Mouse (Mus musculus) mouse trophoblast stem cell (cell line): ENCODE results near the gene Leap2.
"Not testable (repeated sequence)": the region's sequence is repeated elsewhere in the genome, so short reads cannot be mapped to it uniquely, and the experiment has no call there.

Experiments
- in situ Hi-C, 2 experiments: fragments of 300-500 bp; cut with MseI, MboI; formaldehyde crosslinking; loops; 2 replicates in 1 of 2; 3 replicates in 1 of 2; pipeline ENCODE4 v1.15.1; 2025

The Leap2 gene

DNA sequence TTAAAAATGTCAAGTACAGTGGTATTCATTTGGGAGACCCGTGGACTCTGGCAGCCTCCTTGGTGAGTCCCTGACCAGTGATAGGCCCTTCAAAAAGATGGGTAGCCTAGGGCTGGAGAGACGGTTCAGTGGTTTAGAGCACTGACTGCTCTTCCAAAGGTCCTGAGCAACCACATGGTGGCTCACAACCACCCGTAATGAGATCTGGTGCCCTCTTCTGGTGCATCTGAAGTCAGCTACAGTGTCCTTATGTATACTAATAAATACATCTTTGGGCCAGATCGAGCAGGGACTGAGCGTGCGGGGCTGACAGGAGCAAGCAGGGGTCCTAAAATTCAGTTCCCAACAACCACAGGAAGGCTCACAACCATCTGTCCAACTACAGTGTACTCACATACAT is 20.9 kb upstream of the Leap2 start:
- in situ Hi-C loops: no loop called here

DNA sequence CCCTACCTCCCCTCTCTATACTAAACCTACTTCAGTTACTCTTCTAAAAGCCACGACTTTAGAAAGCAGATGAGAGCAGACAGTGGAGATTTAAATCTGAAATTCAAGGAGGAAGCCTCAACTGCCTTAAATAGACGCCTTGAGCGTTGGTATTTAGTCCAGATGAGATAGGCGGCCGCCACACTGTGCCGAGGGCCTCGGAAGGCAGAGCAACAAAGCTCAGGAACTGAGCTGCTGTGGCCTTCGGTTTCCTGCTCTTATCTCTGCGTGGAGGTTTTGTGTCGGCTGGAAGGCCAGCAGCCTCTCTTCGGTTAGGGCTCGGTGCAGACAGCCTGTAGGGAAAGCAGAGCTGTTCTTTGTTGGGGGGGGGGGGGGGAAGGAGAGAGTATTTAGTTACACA is 19.0 kb upstream of the Leap2 start:
- in situ Hi-C loops: no loop called here

DNA sequence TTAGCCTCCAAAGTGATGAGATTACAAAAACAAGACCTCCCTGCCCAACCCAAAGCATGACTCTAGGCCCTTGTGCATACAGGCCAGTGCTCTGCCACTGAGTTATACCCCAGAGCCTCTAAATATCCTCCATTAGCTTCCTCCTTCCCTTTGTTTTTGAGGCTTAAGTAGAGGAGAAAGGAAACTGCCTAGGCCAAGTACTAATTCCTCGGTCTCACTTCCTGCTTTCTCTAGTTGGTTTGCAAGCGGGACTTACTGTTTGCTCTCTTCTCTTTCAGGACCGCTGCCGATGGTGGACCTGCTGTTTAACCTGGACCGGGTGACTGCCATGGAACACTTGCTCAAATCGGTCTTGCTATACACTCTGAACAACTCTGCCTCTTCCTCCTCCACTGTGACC is 13.4 kb upstream of the Leap2 start:
- in situ Hi-C loops: no loop called here

DNA sequence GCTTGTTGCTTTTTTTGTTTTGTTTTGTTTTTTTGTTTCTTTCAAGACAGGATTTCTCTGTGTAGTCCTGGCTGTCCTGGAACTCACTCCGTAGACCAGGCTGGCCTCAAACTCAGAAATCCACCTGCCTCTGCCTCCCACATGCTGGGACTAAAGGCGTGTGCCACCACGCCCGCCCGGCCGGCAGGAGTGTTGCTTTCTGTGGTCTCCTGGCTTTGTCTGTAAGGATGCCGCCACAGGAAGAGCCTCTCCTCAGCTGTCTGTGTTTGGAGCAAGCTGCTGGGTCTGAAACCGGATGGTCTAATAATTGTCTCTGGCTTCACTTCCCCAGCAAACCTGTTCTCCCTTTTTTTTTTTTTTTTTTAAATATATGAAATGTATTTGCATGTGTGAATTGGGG is 12.5 kb upstream of the Leap2 start:
- in situ Hi-C loops: no loop called here

DNA sequence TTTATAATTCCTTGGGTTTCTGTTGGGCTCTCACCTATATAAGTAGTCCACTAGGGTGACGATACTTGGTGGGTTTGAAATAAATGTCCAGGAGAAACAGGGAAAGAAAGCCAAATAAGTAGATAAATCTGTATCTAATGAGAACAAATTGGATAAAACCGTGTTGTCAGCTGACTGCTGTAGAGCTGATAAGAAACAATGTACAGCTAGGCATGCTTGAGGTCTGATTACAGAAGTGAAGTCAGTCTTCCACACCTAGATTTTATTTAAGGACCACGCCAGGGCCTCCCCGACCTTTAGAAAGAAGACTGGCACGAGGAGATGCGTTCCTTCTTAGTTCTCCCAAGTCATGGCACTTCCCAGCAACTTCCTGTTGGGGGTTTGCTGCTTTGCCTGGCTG is 10.1 kb upstream of the Leap2 start:
- in situ Hi-C loops: no loop called here

DNA sequence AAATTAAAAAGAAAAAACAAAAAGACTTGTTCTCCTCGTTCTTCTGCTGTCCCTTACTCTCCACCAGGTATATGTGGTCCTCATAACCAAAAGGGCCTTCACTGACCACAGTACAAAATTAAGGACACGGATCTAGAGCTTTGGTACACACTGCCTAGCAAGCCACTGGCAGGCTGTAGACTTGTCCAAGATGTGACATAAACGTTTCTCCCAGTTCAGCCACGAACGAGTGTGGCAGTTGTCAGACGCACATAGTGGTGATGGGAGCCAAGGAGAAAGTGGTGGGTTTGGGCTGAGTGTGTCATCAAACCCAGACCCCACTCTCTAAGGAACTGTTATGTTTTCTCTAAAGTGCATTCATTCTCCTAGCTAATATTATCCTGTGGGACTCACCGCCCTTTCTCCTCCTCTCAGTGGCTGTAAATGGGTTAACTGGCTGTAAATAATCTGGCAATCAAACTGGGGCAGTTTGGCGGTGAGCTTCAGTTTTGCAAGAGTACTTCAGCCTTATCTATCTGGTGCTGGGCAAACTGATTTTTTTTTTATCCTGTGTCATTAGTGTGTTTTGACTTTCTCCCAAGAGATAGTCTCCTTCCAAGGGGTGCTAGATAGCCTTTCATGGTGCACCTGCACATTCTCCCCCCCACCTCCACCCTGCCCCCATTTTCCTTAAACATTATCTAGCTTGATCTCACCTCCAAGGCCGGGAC is 8.5 kb upstream of the Leap2 start:
- in situ Hi-C loops: no loop called here

DNA sequence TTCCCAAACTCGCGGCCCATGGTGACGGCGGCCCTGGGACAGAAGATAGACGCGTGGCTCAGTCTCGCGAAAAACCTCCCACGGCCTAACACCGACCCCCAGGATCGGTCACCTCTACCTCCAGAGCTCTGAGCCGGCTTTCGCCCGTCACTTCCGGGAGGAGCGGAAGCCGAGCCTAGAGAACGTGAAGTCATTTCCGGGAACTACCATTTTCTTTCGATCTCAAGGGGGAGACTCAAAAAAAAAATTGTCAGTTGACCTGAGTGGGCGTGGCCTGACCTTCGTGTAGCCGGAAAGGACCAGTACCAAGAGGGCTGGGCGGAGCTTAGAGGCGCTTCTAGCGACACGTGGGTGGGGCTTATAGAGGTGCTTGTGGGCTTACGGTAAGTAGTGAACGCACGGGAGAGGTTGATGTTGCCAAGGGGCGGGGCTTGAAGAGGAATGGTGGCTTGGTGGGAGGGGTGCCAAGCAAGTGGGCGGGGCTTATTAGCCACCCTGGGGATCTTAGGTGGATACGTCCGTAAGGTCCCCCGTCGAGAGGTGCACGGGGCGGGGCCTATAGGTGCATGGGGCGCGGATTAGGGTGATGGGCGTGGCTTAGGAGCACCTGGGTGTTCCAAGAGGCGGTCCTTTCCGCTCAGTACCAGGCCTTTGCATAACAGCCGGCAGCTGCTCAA is 7.8 kb upstream of the Leap2 start, which contains the start of the genes Uqcrq and Gdf9:
TSS of gene Uqcrq (minus strand) at position 162 of the 677 bp plus-strand sequence.
TSS of gene Gdf9 (plus strand) at position 354 of the 677 bp plus-strand sequence.
- in situ Hi-C loops: no loop called here

DNA sequence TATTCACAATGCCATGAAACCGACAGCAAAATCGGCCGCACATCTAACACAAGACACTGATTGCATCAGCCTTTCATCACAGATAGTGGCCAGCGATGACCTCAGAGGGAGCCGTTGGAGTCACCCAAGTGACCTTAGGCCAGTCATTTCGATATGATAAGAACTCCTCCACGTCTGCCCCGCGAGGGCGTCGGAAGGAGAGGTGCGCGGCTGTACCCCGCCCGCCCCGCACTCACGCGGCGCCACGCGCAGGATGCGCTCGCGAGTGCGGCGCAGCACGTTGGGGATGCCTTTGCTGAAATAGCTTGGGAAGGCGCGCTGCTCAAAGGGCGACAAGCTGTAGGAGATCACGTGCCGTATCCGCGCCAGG is 7.3 kb upstream of the Leap2 start:
- in situ Hi-C loops: no loop called here

DNA sequence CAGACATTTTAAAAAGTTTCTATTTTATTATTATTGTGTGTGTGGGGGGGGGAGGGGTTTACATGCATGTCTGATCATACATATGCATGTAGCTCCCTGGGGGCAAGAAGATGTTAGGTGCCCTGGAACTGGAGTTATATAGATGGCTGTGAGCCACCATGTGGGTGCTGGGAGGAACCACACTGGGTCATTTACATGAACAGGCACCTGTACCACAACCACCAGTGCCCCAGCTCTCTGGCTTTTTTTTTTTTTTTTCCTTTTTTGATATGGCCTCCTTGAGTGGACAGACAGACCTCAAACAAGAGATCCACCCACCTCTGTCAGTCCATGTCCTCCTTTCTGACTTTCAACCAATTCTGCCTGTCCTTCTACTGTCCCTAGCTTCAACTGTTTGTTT is 6.2 kb upstream of the Leap2 start:
- in situ Hi-C loops: no loop called here

DNA sequence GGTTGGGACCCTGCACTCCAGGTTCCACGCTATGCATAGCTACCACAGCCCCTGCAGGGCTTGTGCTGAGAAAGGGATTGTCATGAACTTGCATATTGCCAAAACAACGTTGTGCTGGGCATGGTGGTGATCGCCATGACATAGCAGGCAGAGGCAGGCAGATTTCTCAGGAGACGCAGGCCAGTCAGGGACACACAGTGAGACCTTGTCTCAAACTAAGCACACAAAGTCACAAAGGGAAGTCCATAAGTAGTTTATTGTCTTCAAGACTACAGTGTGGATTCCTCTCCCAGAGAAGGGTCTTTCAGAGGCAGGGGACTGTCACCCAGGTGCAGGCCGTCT is 5.7 kb upstream of the Leap2 start:
- in situ Hi-C loops: no loop called here

DNA sequence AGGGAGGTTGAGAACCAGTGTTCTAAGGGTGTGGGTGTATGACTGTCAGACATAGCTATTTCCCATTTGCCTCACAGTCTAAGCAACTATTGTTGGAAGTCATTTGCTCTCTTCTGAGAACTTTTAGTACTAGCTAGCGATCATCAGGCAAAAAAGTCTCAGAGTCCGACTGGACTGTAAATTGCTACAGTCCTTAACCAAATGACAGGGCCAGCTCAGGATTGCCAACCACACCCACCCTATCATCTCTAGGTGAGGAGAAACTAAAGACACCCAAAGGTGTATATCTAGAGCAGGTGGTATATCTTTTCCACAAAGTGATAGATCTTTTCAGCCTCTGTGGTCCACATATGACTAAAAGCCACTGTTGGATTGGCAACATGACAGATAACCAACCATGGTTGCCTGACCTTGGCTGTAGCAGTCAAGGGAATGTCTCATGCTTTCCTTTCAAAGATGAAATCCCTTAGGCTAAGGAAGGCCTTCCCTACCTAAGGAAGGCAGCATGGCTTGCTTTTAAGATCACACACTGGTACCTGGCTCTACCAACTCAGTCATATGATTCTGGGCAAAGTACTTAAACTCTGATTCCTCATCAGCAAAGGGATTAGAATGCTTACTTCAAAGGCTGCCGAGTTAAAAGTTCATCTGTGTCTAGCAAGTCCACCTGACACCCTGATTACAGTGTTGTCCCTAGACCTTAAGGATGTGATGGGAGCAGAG is 5.2 kb upstream of the Leap2 start:
- in situ Hi-C loops: no loop called here

DNA sequence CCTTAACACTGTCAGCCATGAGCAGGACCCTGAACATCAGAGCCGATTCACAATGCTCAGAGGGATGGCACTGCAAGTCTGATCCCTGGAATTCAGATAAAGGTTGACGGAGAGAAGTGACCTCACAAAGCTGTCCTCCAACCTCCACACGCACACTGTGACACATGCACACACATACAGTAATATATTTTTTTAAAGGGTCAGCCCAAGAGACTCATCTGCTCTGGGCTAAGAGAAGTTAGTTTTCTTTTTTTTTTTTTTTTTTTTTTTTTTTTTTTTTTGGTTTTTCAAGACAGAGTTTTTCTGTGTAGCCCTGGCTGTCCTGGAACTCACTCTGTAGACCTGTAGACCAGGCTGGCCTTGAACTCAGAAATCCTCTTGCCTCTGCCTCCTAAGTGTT is 3.9 kb upstream of the Leap2 start:
- in situ Hi-C loops: not testable (repeated sequence)

DNA sequence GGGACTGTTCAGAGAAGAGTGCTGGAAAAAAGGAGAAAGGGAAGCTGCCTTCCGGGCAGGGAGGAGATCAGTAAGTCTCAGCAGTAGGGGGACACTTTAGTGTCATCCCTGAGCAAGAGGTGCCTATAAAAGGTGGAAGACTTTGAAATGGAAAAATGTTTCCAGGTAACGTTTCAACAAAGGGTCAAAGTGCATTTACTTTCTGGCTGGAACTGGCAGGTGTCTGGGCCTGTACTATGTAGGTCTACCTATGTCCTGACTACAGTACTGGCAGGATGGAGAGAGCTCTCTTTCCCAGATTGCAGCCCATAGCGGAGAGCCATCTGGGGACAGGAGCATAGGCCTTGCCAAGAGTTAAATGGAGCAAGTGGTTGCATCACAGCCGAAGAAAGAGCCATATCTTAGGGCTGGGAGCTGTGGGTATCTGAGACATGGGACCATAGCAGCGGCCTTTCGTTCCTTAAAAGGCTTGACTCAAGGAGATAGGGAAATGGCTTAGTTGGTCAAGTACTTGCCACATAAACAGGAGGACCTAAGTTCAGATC is 2.8 kb upstream of the Leap2 start:
- in situ Hi-C loops: no loop called here

DNA sequence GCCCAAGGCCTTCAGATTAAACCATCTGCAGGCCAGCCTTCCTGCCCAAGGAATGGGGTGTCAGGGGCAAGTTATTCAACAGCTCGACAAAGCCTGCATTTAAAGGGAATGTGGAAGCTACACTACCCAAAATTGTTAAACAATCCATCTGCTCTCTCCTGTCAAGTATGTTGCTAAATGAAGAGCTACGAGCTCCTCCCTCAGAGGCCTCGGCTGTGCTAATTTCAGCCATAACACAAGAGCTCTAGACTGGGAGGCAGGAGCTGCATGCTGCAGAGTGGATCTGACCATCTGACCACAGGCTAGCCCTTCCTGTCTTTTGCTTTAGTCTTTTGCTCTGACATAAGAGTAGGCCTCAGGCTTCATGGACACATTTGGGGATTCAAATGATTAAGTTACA is 2.3 kb upstream of the Leap2 start:
- in situ Hi-C loops: no loop called here

DNA sequence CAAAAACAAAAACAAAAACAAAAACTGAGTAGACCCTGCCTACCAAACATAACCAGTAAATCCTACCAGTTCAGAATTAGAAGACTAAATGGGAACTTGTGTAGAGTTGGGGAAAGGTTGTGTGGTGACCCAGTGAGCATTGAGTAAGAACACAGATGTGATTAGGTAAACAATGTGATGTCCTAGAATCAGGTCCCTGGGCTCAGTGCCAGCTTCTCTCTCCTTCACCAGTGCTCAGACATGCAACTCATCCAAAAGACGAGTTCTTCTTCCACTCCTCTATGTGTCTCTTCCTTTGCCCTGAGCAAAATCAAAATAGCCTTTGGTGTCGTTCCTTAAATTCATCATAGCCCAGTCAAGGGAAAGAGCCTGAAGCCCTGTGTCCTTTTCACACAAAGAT is 1.9 kb upstream of the Leap2 start:
- in situ Hi-C loops: no loop called here

DNA sequence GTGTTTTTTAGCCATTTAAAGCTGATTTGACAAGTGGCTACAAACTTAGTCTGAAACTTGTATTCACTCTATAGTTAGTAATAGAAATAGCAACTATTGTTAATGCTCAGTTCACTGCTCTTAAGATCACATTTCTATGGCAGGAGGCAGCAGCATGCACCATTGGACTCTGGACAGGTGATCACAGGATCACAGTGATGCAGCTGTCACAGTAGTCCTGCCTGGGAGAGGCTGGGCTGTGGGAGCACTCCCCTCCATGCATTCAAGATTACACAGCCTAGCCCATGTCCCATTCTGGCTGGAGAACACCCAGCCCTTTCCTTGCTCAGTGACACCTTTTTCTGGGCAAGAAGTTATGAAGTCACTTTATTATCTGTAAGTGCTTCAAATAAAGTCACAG is 4.9 kb downstream of the Leap2 start:
- in situ Hi-C loops: no loop called here

DNA sequence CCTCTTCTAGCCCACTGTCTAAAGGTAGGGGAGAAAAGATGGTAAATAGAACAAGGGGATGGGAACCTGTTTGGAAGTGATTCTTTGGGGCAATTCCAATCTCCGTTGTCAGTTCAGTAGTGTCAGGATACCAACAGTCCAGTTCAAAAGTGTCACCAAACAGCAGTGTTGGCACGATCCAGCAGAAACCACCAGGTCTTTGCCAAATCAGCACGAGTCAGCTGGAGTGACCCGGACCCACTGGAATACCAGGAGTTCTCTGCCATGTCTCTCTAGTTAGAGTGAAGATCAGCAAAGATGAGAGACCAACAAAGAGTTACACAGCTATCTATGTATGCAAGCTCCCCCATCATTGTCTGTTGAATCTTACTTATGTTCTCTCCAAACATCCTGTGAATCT is 9.1 kb downstream of the Leap2 start:
- in situ Hi-C loops: no loop called here

DNA sequence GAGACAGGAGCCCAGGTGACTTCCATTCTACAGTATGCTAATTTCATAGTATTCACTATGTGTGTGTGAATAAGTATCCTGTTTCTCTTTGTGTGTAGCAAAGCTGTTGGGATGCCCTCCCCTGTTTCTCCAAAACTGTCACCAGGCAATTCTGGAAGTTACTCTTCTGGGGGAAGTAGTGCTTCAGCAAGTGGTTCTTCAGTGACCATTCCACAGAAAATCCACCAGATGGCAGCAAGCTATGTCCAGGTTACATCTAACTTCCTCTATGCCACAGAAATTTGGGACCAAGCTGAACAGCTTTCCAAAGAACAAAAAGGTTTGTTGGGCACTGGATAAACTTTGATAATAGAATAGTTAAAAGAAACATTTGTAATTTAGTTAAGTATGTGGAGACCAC is 11.2 kb downstream of the Leap2 start:
- in situ Hi-C loops: no loop called here

DNA sequence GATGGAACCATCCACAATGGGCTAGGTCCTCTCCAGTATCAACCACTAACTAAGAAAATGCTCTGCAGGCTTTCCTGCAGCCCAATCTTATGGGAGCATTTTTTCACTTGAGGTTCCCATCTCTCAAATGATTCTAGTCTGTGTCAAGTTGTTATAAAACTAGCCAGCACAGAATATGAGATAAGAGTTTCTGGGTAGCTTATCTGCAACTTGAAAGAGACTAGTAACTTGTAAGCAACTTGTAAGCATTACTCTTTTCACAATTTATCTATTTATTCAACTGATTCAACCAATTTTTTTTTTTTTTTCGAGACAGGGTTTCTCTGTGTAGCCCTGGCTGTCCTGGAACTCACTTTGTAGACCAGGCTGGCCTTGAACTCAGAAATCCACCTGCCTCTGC is 19.3 kb downstream of the Leap2 start:
- in situ Hi-C loops: no loop called here

DNA sequence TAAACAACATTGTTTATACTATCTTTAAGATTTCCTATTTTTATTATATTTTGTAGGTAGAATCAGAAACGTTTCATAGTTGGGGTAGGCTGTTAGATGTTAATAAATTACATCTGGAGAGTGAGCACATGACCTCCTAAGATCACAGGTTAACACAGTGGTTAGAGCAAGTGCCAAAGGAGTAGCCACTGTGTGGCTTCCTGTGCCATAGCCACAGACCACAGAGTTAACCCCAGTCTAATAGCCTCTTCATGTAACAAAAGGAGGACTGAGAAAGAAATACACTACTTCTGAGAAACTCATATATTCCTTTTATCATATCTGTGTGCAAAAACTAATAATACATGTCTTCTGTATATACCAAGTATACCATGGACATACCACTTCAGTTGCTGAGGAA is 29.1 kb downstream of the Leap2 start:
- in situ Hi-C loops: no loop called here

DNA sequence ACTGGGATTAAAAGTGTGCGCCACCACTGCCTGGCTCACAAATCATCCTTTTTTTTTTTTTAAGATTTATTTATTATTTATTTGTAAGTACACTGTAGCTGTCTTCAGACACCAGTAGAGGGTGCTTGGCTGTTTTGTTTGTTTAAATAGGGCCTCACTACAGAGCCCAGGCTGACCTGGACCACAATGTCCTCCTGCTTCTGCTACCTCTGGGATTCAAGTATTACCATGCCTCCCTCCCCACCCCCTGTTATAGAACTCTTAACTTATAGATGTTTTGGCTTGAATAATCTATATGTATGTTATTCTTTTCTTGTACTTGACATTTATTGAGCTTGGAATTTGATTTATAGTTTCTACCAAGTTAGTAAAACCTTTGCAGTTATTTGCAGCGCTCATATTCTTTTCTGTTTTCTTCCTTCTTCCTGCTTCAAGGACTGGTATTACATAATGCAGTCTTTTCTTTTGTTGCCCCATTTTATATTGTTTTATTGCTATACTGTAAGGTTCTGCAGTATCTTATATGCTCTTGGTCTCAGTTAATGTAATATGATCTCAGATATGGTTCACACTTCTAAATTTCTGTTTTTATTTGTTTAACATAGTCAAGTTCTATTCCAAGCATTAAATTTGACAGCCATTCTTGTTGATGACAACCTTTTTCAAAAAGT is 39.1 kb downstream of the Leap2 start:
- in situ Hi-C loops: no loop called here

DNA sequence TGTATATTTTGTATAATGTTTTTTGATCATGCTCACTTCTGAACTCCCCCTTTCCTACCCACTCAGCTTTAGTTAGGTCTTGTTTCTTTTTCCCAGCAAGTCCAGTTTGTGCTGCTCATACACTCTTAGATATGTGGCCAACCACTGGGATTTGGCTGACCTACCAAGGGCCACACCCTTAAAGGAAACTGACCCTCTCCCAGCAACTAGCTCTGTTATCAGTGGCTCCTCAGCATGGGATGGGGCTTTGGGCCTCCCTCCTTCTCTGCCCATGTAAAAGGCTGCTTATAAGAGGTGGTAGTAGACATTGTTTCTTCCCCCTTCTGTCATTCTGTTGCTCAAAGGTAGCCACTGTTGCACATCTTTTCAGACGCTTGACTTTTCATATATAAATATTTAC is 44.1 kb downstream of the Leap2 start:
- in situ Hi-C loops: no loop called here
